Mouse (Mus musculus): ENCODE results near the gene Id2. TPM values are rescaled to one million over a fixed set of nuclear protein-coding genes. Genes with fewer than 3 reads are reported as not detected.

Gene Id2
- total RNA-seq, 1 experiment, result 14.5 TPM

GRCm38 (mm10) chr12:25113357-25113756, 16.4 kb upstream of the Id2 start:
- Histone ChIP-seq H3K9ac (ENCODE audit: insufficient read depth, low read depth, low read length, poor library complexity, severe bottlenecking) (no peak overlapping the region), H3K4me3 (ENCODE audit: insufficient read depth in 1 of 2, low read depth in 1 of 2, low read length in 2 of 2, poor library complexity in 1 of 2, severe bottlenecking in 1 of 2) (no peak overlapping the region), H3K36me3 (ENCODE audit: control insufficient read depth, insufficient read depth, low read length, poor library complexity, severe bottlenecking) (no peaks in the 10 kb centered on the region), H3K9me3 (ENCODE audit: control insufficient read depth, insufficient read depth, low read depth, low read length) (no peaks in the 10 kb centered on the region), H3K4me1 (ENCODE audit: control insufficient read depth in 2 of 2, insufficient read depth in 2 of 2, low read length in 2 of 2, poor library complexity in 1 of 2) (peaks cover 0 to 10% of the 10 kb centered on the region in 2 experiments; a peak in 2 of 4 replicates), H3K27ac (ENCODE audit: insufficient read depth, low read depth, low read length, poor library complexity, severe bottlenecking) (no peak overlapping the region)
- in situ Hi-C loops (cut with MboI; ENCODE audit: low sequenced_read_pairs in 2 of 2, unreplicated experiment in 2 of 2), result no loop called here
- DNase-seq (ENCODE audit: low read depth, low spot score), result no peak
- TF ChIP-seq ZNF384 (IDR thresholded peaks at IDR 0.05; ENCODE audit: low read depth, low read length) (no peak), MAFK (IDR thresholded peaks at IDR 0.05; ENCODE audit: insufficient read depth, low read depth, low read length) (no peak), HCFC1 (IDR thresholded peaks at IDR 0.05; ENCODE audit: borderline replicate concordance, insufficient read depth, low read length) (no peak), ZC3H11A (IDR thresholded peaks at IDR 0.05; ENCODE audit: borderline replicate concordance, low read depth, low read length) (no peak), CHD2 (IDR thresholded peaks at IDR 0.05; ENCODE audit: low read depth, low read length) (no peak)

DNA sequence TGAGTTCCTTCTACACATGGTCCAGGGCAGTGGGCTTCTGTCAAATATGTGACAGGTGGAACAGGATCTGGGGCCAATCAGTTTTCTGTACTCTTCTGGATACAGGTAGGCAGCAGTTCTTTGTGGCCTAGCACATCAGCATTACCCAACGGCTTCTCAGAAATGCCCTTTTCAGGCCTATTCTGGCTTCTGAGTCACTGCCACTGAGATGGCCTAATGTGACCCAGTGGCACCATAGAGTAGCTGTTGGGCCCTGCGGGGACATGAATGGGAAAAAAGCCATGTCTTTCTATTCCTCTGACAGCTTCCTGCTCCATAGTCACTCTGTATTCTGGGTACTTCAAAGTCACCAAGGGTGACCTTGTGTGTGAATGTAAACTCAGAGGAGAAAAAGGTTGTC, 15.9 kb upstream of the Id2 start:
- DNase-seq (ENCODE audit: low read depth, low spot score), result no peak
- Histone ChIP-seq H3K9me3 (ENCODE audit: control insufficient read depth, insufficient read depth, low read depth, low read length) (no peaks in the 10 kb centered on the region), H3K9ac (ENCODE audit: insufficient read depth, low read depth, low read length, poor library complexity, severe bottlenecking) (no peak overlapping the region), H3K36me3 (ENCODE audit: control insufficient read depth, insufficient read depth, low read length, poor library complexity, severe bottlenecking) (no peaks in the 10 kb centered on the region), H3K4me3 (ENCODE audit: insufficient read depth in 1 of 2, low read depth in 1 of 2, low read length in 2 of 2, poor library complexity in 1 of 2, severe bottlenecking in 1 of 2) (no peak overlapping the region), H3K4me1 (ENCODE audit: control insufficient read depth in 2 of 2, insufficient read depth in 2 of 2, low read length in 2 of 2, poor library complexity in 1 of 2) (peaks cover 0 to 10% of the 10 kb centered on the region in 2 experiments; a peak in 1 of 4 replicates), H3K27ac (ENCODE audit: insufficient read depth, low read depth, low read length, poor library complexity, severe bottlenecking) (no peak overlapping the region)
- TF ChIP-seq ZNF384 (IDR thresholded peaks at IDR 0.05; ENCODE audit: low read depth, low read length) (no peak), HCFC1 (IDR thresholded peaks at IDR 0.05; ENCODE audit: borderline replicate concordance, insufficient read depth, low read length) (no peak), CHD2 (IDR thresholded peaks at IDR 0.05; ENCODE audit: low read depth, low read length) (no peak), MAFK (IDR thresholded peaks at IDR 0.05; ENCODE audit: insufficient read depth, low read depth, low read length) (no peak), ZC3H11A (IDR thresholded peaks at IDR 0.05; ENCODE audit: borderline replicate concordance, low read depth, low read length) (no peak)
- in situ Hi-C loops (cut with MboI; ENCODE audit: low sequenced_read_pairs in 2 of 2, unreplicated experiment in 2 of 2), result no loop called here

DNA sequence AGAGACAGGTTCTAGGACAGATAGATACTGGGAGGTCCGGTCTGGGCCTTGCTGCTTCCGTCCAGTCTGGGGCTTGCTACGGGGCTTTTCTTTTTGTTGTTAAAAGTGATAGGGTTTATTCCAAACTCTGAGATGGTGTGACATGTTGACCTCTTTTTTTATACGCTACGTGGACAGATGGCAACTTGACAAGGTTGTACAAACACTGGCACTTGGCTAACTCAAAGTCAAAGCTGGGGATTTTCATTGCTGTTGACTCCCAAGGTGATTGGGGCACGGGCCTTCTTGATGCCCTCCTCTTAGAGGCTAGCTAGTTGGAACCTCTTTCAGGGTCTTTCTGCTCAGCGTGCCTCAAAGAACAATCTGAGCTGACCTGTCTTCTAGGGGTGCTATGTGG, 13.7 kb upstream of the Id2 start:
- TF ChIP-seq ZNF384 (IDR thresholded peaks at IDR 0.05; ENCODE audit: low read depth, low read length) (no peak), HCFC1 (IDR thresholded peaks at IDR 0.05; ENCODE audit: borderline replicate concordance, insufficient read depth, low read length) (no peak), ZC3H11A (IDR thresholded peaks at IDR 0.05; ENCODE audit: borderline replicate concordance, low read depth, low read length) (no peak), CHD2 (IDR thresholded peaks at IDR 0.05; ENCODE audit: low read depth, low read length) (no peak), MAFK (IDR thresholded peaks at IDR 0.05; ENCODE audit: insufficient read depth, low read depth, low read length) (no peak)
- Histone ChIP-seq H3K9ac (ENCODE audit: insufficient read depth, low read depth, low read length, poor library complexity, severe bottlenecking) (no peak overlapping the region), H3K4me3 (ENCODE audit: insufficient read depth in 1 of 2, low read depth in 1 of 2, low read length in 2 of 2, poor library complexity in 1 of 2, severe bottlenecking in 1 of 2) (no peak overlapping the region), H3K36me3 (ENCODE audit: control insufficient read depth, insufficient read depth, low read length, poor library complexity, severe bottlenecking) (no peaks in the 10 kb centered on the region), H3K27ac (ENCODE audit: insufficient read depth, low read depth, low read length, poor library complexity, severe bottlenecking) (no peak overlapping the region), H3K9me3 (ENCODE audit: control insufficient read depth, insufficient read depth, low read depth, low read length) (no peaks in the 10 kb centered on the region), H3K4me1 (ENCODE audit: control insufficient read depth in 2 of 2, insufficient read depth in 2 of 2, low read length in 2 of 2, poor library complexity in 1 of 2) (peaks cover 0 to 10% of the 10 kb centered on the region in 2 experiments; a peak in 1 of 4 replicates)
- in situ Hi-C loops (cut with MboI; ENCODE audit: low sequenced_read_pairs in 2 of 2, unreplicated experiment in 2 of 2), result no loop called here
- DNase-seq (ENCODE audit: low read depth, low spot score), result no peak

DNA sequence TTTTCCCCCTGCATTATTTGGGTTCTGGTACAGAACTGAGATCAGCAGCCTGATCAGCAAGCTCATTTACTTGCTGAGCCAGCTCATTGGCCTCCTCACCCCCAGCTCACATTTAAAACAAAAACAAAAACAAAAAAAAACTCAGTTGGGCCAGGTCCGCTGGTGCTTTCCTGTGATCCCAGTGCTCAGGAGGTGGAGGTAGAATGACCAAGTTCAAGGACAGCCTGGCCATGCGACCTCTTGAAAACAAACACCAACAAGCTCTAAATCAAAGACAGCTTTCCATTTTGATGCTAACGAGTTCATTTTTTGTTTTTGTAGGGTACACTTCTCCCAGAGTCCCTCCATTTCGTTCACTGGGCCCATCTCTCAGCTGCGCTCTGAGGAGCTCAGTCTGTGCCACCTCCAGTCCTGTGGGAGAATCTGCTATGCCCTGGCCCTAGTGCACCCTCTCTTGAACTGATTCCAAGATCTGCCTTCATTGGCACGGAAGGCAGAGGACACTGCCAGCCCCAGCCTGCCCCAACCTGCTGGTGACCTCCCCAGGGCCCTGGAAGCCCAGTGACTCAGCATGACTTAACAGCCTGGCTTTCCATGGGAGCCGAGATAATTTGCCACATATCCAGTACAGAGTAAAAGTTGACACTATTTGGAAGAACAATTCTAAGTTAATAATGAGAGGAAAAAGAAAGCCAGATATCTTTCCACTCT, 13.2 kb upstream of the Id2 start:
- no peaks in the 10 kb centered on the region for H3K36me3 ChIP-seq (ENCODE audit: control insufficient read depth, insufficient read depth, low read length, poor library complexity, severe bottlenecking)
- no peak overlapping the region for H3K27ac ChIP-seq (ENCODE audit: insufficient read depth, low read depth, low read length, poor library complexity, severe bottlenecking)
- no peak overlapping the region for H3K9ac ChIP-seq (ENCODE audit: insufficient read depth, low read depth, low read length, poor library complexity, severe bottlenecking)
- no peak for TF ChIP-seq MAFK (IDR thresholded peaks at IDR 0.05; ENCODE audit: insufficient read depth, low read depth, low read length)
- no peak for TF ChIP-seq HCFC1 (IDR thresholded peaks at IDR 0.05; ENCODE audit: borderline replicate concordance, insufficient read depth, low read length)
- no peak for TF ChIP-seq ZC3H11A (IDR thresholded peaks at IDR 0.05; ENCODE audit: borderline replicate concordance, low read depth, low read length)
- 0 out of 2 replicates have a peak, but pooled peaks have one; percentile 13 for TF ChIP-seq ZNF384 (IDR thresholded peaks at IDR 0.05; ENCODE audit: low read depth, low read length)
- no peak for TF ChIP-seq CHD2 (IDR thresholded peaks at IDR 0.05; ENCODE audit: low read depth, low read length)
- in situ Hi-C loops (cut with MboI; ENCODE audit: low sequenced_read_pairs in 2 of 2, unreplicated experiment in 2 of 2), result no loop called here
- no peak for DNase-seq (ENCODE audit: low read depth, low spot score)
- no peak overlapping the region for H3K4me3 ChIP-seq (ENCODE audit: insufficient read depth in 1 of 2, low read depth in 1 of 2, low read length in 2 of 2, poor library complexity in 1 of 2, severe bottlenecking in 1 of 2)
- peaks cover 0 to 10% of the 10 kb centered on the region in 2 experiments; a peak in 1 of 4 replicates for H3K4me1 ChIP-seq (ENCODE audit: control insufficient read depth in 2 of 2, insufficient read depth in 2 of 2, low read length in 2 of 2, poor library complexity in 1 of 2)
- no peaks in the 10 kb centered on the region for H3K9me3 ChIP-seq (ENCODE audit: control insufficient read depth, insufficient read depth, low read depth, low read length)
